Mouse (Mus musculus) neural tube, embryonic 10.5 days (tissue): ENCODE measurements around the gene Cyp4a32.
"Not testable (repeated sequence)": the region's sequence is repeated elsewhere in the genome, so short reads cannot be mapped to it uniquely, and the experiment has no call there.

ENCODE experiments used
- DNase-seq: peaks from one replicate; pipeline ENCODE4 v3.0.0-alpha.2; 2017; ENCODE audit warnings: low spot score; ENCODE audit errors: extremely low spot score

Cyp4a32 gene

GRCm38 (mm10) chr4:115600611-115601010 is at the start of gene Cyp4a32:
Gene Cyp4a32 (plus strand): TSS chr4:115600969.
- not testable (repeated sequence) for DNase-seq

- no peak for DNase-seq
Measured at GRCm38 (mm10) chr4:115552726-115553125, 48.0 kb upstream of the Cyp4a32 start.

GRCm38 (mm10) chr4:115555513-115555912 is 45.3 kb upstream of the Cyp4a32 start:
- no peak for DNase-seq

GRCm38 (mm10) chr4:115557861-115558561 is 42.8 kb upstream of the Cyp4a32 start:
- no peak for DNase-seq

GRCm38 (mm10) chr4:115561236-115561635 is 39.5 kb upstream of the Cyp4a32 start:
- DNase-seq, result not testable (repeated sequence)

- DNase-seq, result no peak
Measured at GRCm38 (mm10) chr4:115563401-115563800, 37.4 kb upstream of the Cyp4a32 start, which contains the start of gene Cyp4a31. Gene Cyp4a31 (plus strand): TSS chr4:115563649.

GRCm38 (mm10) chr4:115564469-115565225 is 36.1 kb upstream of the Cyp4a32 start:
- not testable (repeated sequence) for DNase-seq

GRCm38 (mm10) chr4:115575255-115575654 is 25.5 kb upstream of the Cyp4a32 start:
- no peak for DNase-seq

GRCm38 (mm10) chr4:115575776-115576175 is 25.0 kb upstream of the Cyp4a32 start:
- no peak for DNase-seq

- DNase-seq, result no peak
Measured at GRCm38 (mm10) chr4:115583036-115583435, 17.7 kb upstream of the Cyp4a32 start.

- no peak for DNase-seq
Measured at GRCm38 (mm10) chr4:115596357-115596756, 4.4 kb upstream of the Cyp4a32 start.

- no peak for DNase-seq
Measured at GRCm38 (mm10) chr4:115596824-115597336, 3.9 kb upstream of the Cyp4a32 start.

- DNase-seq, result no peak
Measured at GRCm38 (mm10) chr4:115614005-115614404, 13.2 kb downstream of the Cyp4a32 start.

- DNase-seq, result not testable (repeated sequence)
Measured at GRCm38 (mm10) chr4:115625560-115625959, 24.8 kb downstream of the Cyp4a32 start.

- DNase-seq, result no peak
Measured at GRCm38 (mm10) chr4:115642967-115643754, 42.4 kb downstream of the Cyp4a32 start.

- no peak for DNase-seq
Measured at GRCm38 (mm10) chr4:115645371-115645770, 44.6 kb downstream of the Cyp4a32 start.

GRCm38 (mm10) chr4:115647580-115647979 is 46.8 kb downstream of the Cyp4a32 start, which contains the start of gene Cyp4b1:
Gene Cyp4b1 (minus strand): TSS chr4:115647723.
- DNase-seq, result no peak

GRCm38 (mm10) chr4:115648752-115649151 is 48.0 kb downstream of the Cyp4a32 start:
- DNase-seq, result no peak

- no peak for DNase-seq
Measured at GRCm38 (mm10) chr4:115649344-115649743, 48.6 kb downstream of the Cyp4a32 start.

GRCm38 (mm10) chr4:115650866-115651265 is 50.1 kb downstream of the Cyp4a32 start:
- no peak for DNase-seq

- DNase-seq, result not testable (repeated sequence)
Measured at GRCm38 (mm10) chr4:115655841-115656534, 55.2 kb downstream of the Cyp4a32 start.
